Mouse (Mus musculus) frontal cortex, postnatal 25 days (tissue): Measurements from ENCODE around the gene Tnni1.

Experiments used
- DNase-seq, 2 experiments: peaks; one replicate each; pipeline ENCODE4 v3.0.0; 2022; ENCODE audit warnings: low spot score in 2 of 2

Tnni1 gene

GRCm38 (mm10) chr1:135778780-135779535 lies at the start of gene Tnni1:
TSS of gene Tnni1 (plus strand) at chr1:135779434.
- no peak for DNase-seq

- no peak for DNase-seq
Measured at GRCm38 (mm10) chr1:135729821-135730220, 49.4 kb upstream of the Tnni1 start.

- DNase-seq: no peak
Measured at GRCm38 (mm10) chr1:135730296-135730695, 48.9 kb upstream of the Tnni1 start.

- no peak for DNase-seq
Measured at GRCm38 (mm10) chr1:135731393-135731792, 47.8 kb upstream of the Tnni1 start.

- DNase-seq: no peak
Measured at GRCm38 (mm10) chr1:135731897-135732684, 47.1 kb upstream of the Tnni1 start.

- peak in 1 of 2 experiments; percentile 43 for DNase-seq
Measured at GRCm38 (mm10) chr1:135734225-135734937, 44.9 kb upstream of the Tnni1 start.

GRCm38 (mm10) chr1:135735460-135735859 lies 43.8 kb upstream of the Tnni1 start:
- DNase-seq: no peak

GRCm38 (mm10) chr1:135744987-135745386 lies 34.2 kb upstream of the Tnni1 start:
- DNase-seq: no peak

- DNase-seq: no peak
Measured at GRCm38 (mm10) chr1:135746248-135746647, 33.0 kb upstream of the Tnni1 start.

GRCm38 (mm10) chr1:135752737-135753348 lies 26.4 kb upstream of the Tnni1 start:
- peak; percentile 77 to 87 for DNase-seq

GRCm38 (mm10) chr1:135755287-135755686 lies 23.9 kb upstream of the Tnni1 start:
- no peak for DNase-seq

GRCm38 (mm10) chr1:135755913-135756312 lies 23.3 kb upstream of the Tnni1 start:
- no peak for DNase-seq

GRCm38 (mm10) chr1:135757287-135757686 lies 21.9 kb upstream of the Tnni1 start:
- no peak for DNase-seq

GRCm38 (mm10) chr1:135759685-135760084 lies 19.5 kb upstream of the Tnni1 start:
- no peak for DNase-seq

GRCm38 (mm10) chr1:135760216-135760615 lies 19.0 kb upstream of the Tnni1 start:
- DNase-seq: no peak

- DNase-seq: no peak
Measured at GRCm38 (mm10) chr1:135761728-135762127, 17.5 kb upstream of the Tnni1 start.

- no peak for DNase-seq
Measured at GRCm38 (mm10) chr1:135763503-135764205, 15.6 kb upstream of the Tnni1 start.

GRCm38 (mm10) chr1:135764206-135764528 lies 15.1 kb upstream of the Tnni1 start:
- DNase-seq: no peak

GRCm38 (mm10) chr1:135765645-135766591 lies 13.3 kb upstream of the Tnni1 start, which contains the start of gene Phlda3:
TSS of gene Phlda3 (plus strand) at chr1:135766119.
- peak; percentile 24 to 33 for DNase-seq
